Mouse (Mus musculus): ENCODE results near the gene Nrg3. TPM values are rescaled to one million over a fixed set of nuclear protein-coding genes. Genes with fewer than 3 reads are reported as not detected.

Gene Nrg3
- total RNA-seq, 1 experiment from 2014 or later, result not detected

DNA sequence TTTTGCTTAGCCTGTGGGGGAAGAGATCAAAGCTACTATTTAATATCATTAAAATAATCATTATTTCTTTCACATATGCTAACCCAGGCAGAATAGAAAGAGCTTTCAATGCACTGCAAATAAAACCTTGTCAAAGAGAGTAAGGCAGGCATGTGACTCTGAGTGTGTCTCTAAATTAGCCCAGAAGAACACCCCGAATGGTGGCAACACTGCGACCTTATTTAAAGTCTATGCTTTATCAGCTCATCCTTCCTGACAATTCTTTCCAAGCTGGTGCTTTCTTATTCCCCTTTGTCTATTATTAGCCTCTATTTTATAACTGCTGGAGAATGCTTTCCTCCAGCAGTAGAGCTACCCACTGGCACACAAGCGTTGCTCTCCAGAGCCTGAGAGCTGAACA is 475.0 kb downstream of the Nrg3 start:
- no peak for ATAC-seq (replicated peaks; ENCODE audit: low read depth, poor library complexity, severe bottlenecking)

DNA sequence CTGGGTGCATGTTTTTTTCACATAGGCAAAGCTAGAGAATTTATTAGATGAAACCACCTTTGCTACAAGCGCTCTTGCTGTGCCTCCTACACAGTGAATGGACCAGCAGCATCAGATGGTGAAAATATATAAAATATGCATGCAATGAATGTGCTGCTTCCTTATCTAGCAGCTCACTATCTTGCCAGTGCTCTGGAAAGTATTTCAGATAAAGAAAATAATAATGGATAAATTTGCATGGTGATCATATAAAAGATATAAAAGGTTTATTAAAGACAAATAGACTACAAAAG is 480.4 kb downstream of the Nrg3 start:
- ATAC-seq (replicated peaks; ENCODE audit: low read depth, poor library complexity, severe bottlenecking), result no peak

DNA sequence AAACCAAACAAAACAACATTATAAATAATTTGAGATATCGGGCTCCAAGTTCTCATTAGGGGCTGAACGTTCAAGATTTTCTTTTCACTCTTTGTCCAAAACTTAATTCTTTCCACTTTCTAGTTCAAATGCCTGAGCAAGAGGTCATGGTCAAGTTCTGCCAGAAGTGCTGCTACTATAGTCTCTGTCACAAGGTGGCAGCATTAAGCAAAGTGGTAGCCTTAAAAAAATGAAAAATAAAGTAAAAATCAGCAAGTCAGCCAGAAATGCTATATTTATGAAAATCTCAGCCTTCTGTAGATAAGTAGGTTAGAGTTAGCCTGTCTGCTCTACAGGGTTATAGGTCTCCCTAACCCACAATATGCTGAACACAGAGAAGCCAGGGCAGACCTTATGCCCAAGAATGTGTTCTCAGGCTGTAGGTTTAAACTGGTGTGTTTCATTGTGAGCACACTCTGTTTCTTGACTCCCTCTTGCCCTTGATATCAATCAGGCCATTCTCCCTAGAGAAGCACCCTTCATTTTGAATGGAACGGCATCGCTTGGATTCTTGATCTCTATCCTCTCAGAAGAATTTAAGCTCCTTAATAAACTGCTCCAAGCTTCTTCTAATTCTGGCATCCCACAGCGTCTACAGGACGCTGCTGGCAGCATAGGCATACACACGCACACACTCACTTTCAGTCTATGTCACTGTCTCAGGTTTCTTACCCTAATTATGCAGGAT is 480.9 kb downstream of the Nrg3 start:
- no peak for ATAC-seq (replicated peaks; ENCODE audit: low read depth, poor library complexity, severe bottlenecking)

DNA sequence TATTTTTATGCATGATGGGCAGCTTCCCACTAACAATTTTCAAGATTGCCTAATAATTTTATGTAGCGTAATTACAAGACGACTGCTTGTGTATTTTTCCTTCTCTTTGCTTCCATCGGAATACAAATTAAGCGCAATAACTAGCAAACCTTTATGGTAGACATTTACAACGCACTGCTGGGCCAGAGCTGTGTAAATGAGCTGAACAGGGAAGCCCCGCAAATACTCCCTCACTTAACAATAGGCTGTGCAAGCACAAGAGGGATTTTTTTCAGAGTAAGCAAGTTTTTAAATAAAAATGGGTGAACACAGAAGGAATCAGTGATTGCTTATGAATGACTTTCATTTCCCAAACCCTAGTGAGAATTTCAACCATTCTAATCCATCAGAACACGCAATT is 513.5 kb downstream of the Nrg3 start:
- ATAC-seq (replicated peaks; ENCODE audit: low read depth, poor library complexity, severe bottlenecking), result no peak

DNA sequence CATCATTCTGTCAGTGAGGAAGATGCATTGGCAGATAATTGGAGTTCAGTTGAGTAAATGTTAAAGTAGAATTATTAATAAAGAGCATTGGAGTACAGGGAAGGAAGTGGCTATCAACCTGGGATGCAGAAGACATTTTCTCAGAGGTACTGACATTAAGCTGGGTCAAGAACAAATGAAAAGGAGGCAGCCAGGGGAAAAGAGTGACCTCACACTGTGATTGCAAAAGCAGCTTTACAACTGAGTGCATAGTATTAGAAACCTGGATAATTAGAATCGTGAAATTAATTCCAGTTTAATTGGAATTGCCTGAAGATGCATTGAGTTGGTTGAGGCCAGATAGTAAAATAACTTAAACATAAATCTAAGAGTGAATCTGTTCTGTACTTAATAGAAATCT is 535.4 kb downstream of the Nrg3 start:
- ATAC-seq (replicated peaks; ENCODE audit: low read depth, poor library complexity, severe bottlenecking), result no peak

DNA sequence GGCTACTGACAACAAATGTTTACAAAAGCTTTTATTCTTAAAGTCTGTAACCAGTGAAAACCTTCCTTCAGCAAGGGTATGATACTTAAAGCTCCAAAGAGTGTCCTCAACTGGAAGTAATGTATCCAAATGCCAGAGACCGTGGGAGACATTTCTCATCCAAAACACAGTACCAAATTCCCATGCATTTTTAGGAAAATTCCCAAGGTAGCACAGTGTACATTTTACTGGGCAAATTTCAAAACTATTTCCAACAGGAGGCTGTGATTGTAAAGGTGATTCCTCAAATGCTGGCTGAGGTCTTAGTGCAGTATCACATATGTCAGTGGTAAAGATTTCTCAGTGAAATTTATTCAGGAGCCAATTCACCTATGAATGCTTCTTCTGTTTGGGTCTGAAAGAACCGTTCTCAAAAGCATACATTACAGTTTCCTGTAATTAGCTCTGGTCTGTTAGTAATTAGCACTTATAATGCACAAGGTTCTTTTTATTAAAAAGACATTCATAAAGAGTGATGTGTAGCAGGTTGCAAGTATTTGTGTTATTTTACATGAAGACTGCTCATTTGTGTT is 536.3 kb downstream of the Nrg3 start:
- no peak for ATAC-seq (replicated peaks; ENCODE audit: low read depth, poor library complexity, severe bottlenecking)

DNA sequence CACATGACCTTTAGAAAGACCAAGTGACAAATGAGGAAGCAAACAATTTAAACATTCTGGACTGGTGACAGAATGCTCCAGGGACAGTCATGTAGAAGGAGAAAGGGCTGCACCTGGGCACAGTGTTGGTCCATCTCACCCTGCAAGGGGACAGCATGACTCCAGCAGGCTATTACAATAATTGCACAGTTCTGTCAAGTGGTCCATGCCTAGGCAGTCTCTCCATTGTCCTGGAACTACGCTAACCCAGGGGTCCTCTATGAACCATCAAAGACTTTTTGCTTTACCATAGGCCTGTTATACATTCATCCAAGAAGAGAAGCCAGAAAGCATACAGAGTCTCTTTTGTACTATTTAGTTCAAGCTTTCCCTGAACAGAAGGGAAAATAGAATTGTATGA is 549.2 kb downstream of the Nrg3 start:
- ATAC-seq (replicated peaks; ENCODE audit: low read depth, poor library complexity, severe bottlenecking), result no peak

DNA sequence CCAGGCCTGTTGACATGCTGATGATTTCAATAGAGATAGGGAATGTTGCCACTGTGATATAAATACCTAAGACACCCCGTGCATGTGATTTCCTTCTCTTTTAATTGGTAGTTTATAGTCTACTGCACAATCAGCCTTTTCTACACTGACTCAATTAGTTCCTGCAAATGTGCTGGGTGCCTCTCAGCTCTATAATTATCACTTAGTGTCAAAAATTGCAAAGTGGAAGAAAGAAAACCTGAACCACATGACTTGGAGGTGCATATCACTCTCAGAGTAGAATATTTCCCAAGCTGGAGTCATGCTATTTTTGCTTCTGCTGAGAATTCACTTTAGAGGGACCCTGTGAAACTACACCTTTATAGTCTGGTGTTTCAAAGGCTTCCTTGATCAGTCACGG is 552.1 kb downstream of the Nrg3 start:
- ATAC-seq (replicated peaks; ENCODE audit: low read depth, poor library complexity, severe bottlenecking), result no peak

DNA sequence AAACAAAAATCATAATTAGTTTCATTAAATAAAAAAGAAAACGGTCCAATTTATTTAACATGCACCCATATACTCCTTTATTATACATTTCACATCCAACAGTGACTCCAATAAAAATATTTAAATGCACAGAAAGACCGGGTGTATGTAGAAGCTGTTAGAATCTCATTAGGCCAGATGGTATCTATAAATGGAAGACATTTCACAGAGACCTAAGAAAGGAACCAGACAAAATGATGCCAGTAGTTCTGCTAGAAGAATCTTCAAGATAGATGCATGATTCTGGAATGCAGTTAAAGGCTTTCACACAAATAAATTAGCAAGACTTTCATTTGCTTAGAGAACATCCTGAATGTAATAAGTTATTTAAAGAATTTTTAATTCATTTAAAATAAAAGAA is 602.3 kb downstream of the Nrg3 start:
- ATAC-seq (replicated peaks; ENCODE audit: low read depth, poor library complexity, severe bottlenecking), result no peak

DNA sequence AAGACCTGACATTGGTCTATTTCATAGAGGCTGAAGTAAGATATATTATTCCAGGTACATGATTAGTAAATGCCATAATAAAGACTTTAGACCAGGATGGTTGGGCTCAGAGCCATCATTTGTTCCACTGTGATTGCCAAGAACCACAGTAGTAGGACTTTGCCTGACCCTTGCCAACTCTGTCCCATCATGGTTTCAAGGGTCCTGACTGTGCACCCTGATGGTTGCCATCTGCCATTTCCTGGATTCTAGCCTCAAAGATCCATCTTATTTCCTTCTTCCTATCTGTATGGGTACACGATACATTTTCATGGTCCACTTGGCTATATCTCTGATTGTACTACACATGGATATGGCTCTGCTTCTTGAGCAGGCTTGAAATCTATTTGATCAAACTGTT is 625.3 kb downstream of the Nrg3 start:
- no peak for ATAC-seq (replicated peaks; ENCODE audit: low read depth, poor library complexity, severe bottlenecking)

DNA sequence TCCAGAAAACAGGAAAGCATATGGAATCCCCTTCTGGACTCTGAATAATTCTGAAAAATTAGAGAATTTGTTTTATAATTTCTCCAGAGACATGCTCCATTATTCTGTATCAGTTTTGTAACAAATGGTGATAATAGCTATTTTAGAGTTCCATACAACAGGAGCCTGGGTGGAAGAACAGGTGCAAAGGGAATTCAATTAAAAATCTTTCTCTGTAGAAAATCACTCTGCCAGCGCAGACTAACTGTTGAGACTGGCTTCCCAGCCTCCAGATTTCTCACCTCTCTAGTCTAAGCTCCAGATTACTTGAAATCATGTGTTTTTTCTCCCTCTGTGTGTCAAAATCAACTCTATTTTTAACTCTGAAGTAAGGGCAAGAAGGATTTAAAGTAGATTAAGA is 625.8 kb downstream of the Nrg3 start:
- no peak for ATAC-seq (replicated peaks; ENCODE audit: low read depth, poor library complexity, severe bottlenecking)

DNA sequence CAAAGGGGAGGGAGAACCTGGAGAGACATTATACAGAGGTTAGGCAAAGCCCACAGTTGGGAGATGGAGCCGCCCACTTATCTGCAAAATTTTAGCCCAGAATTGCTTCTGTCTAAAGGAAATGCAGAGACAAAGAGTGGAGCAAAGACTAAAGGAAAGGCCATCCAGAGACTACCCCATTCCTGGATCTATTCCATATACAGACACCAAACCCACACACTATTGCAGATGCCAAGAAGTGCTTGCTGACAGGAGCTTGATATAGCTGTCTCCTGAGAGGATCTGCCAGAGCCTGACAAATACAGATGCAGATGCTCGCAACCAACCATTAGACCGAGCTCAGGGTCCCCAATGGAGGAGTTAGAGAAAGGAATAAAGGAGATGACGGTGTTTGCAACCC is 637.9 kb downstream of the Nrg3 start:
- no peak for ATAC-seq (replicated peaks; ENCODE audit: low read depth, poor library complexity, severe bottlenecking)

DNA sequence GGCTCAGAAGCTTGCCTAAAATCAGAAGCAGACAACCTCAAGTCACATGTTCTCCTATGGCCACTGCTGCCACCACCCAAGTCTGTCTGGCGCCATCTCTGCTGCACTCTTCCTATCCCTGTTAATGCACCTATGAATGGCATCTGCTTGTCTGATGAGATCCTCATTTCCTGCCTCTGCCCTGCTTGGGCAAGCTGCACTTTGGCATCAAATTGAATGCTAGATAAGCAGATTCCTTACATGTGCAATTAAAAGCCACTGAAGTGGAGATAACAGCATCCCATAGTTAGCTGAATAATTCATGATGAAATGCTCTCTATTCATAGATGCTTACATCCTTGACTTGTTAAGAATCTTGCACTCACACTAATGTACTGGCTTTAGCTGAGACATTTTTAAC is 648.0 kb downstream of the Nrg3 start:
- ATAC-seq (replicated peaks; ENCODE audit: low read depth, poor library complexity, severe bottlenecking), result no peak

DNA sequence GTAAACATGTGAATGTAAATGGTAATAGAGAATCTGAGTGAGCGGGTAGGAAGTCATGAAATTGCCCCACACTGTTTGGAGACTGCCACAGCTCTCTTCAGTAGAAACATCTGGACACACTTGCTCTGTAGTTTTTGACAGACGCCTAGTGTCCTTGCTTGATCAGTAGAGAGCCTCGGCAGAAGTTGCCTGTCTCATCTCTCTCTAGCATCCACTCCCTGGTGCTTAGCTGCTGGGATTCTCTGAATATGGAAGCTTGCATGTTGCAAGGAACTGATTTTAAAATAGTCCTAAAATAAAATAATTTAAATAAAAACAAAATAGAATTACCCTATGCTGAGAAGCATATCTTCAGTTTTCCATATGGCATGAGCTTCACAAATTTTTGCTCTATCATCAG is 675.9 kb downstream of the Nrg3 start:
- no peak for ATAC-seq (replicated peaks; ENCODE audit: low read depth, poor library complexity, severe bottlenecking)

DNA sequence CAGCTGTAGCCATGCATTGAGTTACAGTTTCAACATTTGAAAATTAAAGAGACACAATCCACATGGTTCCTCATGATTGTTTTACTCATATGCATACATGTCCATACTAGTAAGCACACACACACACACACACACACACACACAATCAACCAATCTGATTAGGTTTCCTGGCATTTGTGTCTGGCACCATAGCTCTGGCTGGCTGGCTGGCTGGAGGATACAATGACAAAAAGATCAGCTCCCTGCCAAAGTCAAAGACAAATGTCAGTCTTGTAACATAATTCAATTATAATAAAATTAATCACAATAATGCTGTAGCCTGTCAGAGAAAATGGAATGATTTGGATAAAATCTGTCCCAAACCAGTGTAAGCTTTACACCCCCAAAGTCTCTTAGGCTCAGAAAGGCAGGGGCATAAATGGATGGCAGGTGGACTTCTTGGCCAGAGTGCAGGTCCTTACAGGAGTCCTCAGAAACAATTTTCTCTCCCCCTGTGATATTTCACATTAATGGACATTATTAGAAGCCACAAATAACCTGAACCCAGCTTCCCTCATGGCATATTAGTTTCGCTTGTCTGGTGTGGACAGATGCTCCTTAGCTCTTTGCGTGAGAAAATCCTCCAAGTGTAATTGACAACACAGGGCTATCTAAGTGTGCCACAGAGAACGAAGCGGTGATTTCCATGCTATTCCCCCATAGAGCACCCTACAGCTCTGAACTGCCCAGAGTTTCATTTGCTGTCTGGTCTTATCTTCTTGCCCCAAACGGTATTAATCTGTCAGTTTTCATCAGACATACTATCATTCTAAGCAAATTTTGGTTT is 697.4 kb downstream of the Nrg3 start:
- ATAC-seq (replicated peaks; ENCODE audit: low read depth, poor library complexity, severe bottlenecking), result no peak

DNA sequence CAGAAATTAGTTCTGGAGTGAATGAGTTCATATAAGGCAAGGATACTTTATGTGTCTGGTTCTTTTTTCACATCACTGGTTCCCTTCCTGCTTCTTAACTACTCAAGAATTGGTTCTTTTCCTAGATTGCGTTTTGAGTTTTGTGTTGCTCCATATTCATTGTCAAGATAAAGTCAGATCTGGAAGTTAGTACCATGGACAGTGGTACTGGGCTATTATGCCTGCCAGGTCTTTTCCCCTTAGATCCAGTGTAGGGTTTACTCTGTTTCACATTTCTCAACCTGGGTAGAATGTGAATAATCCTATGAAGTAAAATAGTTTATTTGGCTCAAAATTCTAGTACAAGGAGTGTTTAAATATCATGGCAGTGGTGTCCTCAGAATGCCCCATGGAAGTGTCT is 698.1 kb downstream of the Nrg3 start:
- no peak for ATAC-seq (replicated peaks; ENCODE audit: low read depth, poor library complexity, severe bottlenecking)

DNA sequence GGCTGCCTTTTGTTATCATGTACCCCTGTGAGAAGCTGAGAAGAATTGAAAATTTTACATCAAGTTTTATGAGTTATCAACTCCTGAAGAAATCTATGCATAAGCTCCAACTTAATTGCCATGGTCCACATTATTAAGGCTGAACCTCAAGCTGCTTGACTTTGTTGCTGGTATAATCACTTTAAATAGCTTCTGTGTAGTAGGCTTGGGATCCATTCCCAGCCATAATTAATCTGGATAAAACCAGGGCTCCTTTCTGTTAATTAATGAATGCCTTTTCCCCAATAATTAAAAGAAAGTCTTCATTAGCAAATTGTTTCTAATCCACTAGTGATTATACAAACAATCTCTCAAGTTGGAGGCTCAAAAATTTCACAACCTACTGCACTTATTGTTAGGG is 742.4 kb downstream of the Nrg3 start:
- no peak for ATAC-seq (replicated peaks; ENCODE audit: low read depth, poor library complexity, severe bottlenecking)

DNA sequence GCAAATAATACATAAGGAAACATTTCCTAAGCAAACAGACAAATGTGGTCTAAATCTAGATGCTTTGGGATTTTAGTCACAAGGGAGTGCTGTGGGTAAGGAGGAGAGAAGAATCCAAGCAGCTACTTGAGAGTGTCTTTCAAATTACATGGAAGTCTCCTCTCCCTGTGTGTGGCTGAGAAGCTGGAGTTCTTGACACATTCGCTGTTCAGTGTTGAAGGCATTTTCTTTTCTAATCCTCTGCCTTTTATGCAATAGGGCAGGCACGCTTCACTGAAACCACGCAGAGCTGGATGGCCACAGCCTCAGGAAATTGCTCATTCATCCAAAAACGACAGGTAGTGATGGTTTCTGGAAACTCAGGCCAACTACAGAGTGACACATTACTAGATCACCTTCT is 769.0 kb downstream of the Nrg3 start:
- ATAC-seq (replicated peaks; ENCODE audit: low read depth, poor library complexity, severe bottlenecking), result no peak

DNA sequence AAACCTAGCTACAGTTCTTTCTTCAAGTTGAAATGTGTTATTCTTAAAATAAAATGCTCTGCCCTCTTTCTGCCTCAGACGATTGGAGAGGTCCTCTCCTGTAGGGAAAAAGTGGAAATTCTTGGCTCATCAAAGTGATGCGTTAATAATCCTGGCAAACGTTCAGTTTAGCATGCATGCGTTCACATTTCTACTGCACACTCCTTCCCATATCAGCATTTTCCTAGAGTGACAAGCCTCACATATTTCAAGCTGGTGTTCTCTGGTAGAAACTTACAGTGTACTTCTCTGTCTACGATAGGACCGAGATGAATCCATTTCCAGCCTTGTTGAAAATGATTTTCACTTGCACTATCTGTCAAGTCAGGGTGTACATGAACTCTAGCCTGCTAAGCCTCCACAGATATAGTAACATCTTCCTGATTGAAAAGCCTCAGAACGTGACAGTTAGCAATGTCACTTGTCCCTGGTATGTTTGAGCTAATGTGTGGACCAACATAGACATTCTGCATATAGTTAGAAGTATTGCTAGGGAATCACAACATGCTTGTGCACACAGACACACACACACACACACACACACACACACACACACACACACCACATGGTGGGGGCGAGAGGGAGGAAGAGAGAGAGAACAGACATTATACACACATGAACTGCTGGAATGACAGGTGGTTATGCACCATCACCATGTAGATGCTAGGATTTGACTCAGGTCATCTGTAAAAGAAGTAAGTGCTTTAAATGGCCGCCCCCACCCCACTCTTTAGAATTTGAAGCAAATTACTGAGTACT is 770.1 kb downstream of the Nrg3 start:
- ATAC-seq (replicated peaks; ENCODE audit: low read depth, poor library complexity, severe bottlenecking), result no peak

DNA sequence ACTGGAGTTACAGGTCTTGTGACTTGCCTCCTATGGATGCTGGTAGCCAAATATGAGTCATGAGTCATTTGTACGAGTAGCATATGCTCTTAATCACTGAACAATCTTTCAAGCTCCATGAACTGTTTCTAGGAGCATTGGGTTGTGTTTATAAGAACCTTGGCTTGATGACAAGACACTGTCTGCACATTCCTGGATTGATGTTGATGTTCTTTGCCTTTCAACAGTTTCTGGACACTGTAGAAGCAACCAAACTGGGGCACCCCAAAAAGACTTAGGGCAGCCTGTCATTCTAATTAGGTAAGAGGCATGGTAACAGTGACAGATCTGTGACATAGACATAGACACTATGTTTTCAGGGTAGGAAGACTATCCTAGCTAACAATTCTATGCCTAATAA is 771.5 kb downstream of the Nrg3 start:
- no peak for ATAC-seq (replicated peaks; ENCODE audit: low read depth, poor library complexity, severe bottlenecking)

DNA sequence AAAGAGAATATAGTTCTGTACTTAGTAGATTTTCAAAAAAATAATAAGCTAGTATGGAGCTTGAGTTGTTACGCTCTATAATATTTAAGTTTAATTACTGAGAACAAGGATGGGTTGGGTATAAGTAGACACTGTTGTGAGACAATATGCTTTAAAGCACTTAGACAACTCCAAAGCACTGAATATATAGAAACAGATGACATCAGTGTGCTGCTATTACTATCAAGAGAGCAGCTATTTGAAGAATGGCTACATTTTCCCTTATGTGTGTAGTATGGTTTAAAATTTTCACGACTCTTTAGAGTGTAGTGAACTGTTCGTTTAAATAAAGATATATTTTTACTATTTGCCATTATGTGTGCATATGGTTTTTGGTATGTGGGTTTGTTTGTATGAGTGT is 771.9 kb downstream of the Nrg3 start:
- no peak for ATAC-seq (replicated peaks; ENCODE audit: low read depth, poor library complexity, severe bottlenecking)
